Mouse (Mus musculus) E14TG2a.4 (cell line): Measurements from ENCODE around the gene Pdzd7.

ENCODE experiments used
- H3K27me3 ChIP-seq: 2 replicates; pipeline ENCODE4 v1.6.1; 2014; ENCODE audit warnings: low read length, control low read depth; ENCODE audit not compliant: insufficient read depth
- H3K36me3 ChIP-seq: 2 replicates; pipeline ENCODE4 v1.6.1; 2014; ENCODE audit warnings: low read length, control low read depth; ENCODE audit not compliant: insufficient read depth
- H3K4me1 ChIP-seq: replicated peaks from 2 replicates; pipeline ENCODE4 v1.6.1; 2014; ENCODE audit warnings: low read depth, low read length, control low read depth
- H3K4me3 ChIP-seq: replicated peaks from 2 replicates; pipeline ENCODE4 v1.5.1; 2014; ENCODE audit warnings: mild to moderate bottlenecking, low read length
- H3K9me3 ChIP-seq: 2 replicates; pipeline ENCODE4 v1.6.1; 2014; ENCODE audit warnings: low read length, control low read depth
- CTCF ChIP-seq: conservative IDR thresholded peaks from 2 replicates; pipeline ENCODE4 v1.5.1; 2014; ENCODE audit warnings: low read length
- NANOG ChIP-seq: IDR thresholded peaks from 2 replicates; pipeline ENCODE4 v1.6.1; 2014; ENCODE audit warnings: borderline replicate concordance, low read length, mixed read lengths
- POU5F1 ChIP-seq: IDR thresholded peaks from 2 replicates; pipeline ENCODE4 v1.6.1; 2014; ENCODE audit warnings: low read length, borderline replicate concordance

Pdzd7 gene

DNA sequence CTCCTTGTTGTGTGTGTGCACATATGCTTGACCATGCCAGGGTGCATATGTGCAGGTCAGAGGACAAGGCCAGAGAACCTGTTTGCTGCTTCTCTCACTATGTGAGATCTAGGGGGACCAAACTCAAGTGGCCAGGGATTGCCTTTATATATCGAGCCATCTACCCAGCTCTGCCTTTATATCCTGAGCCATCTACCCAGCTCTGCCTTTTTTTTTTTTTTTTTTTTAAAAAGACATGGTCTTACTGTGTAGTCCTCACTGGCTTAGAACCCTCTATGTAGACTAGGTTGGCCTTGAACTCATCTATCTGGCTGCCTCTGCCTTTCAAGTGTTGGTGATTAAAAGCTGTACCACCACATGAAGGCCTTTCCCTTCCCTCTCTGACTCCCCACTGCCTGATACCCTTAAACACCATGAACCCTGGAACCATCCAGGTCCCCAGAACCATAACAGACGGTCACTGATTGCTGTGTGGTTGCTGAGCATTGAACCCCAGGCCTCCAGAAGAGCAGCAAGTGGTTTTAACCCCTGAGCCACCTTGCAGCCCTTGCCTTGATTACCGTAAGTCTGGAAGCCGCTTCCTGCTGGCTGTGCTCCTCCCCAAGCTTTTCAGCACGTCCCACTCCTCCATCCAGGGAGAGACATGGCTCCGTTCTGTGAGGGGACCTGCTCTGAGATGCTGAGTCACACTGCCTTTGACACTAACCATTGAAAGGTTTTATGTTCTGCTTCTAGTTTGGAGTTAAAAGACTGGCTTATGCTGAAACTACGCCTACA lies 41.6 kb downstream of the Pdzd7 start:
- Histone ChIP-seq H3K4me3 (peak overlapping the region; percentile 37; the same call in 1 of the 2 replicates), H3K9me3 (no peaks in the 10 kb centered on the region), H3K36me3 (peaks cover 80% of the 10 kb centered on the region), H3K27me3 (no peaks in the 10 kb centered on the region), H3K4me1 (peaks cover 66% of the 10 kb centered on the region)
- TF ChIP-seq NANOG (no peak), CTCF (no peak), POU5F1 (no peak)

DNA sequence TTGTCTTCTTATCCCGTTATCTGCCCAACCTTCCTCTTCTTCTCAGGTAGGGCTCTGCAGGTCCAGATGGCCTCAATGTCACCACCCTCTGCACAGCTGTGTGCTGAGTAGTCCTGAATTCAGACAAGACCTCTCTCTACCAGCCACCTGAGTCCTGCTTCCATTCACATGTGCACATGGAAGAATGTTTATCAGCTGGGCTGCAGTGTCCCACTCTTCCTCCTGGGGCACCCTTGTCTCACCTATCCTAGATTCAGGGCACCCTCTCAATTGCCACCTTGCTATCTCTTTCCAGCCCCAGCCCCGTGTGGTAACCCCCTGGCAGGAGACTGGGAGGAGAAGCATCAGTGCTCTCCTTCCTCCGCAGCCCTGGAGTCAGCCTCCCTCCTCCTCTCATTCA lies 43.2 kb downstream of the Pdzd7 start:
- no peaks in the 10 kb centered on the region for H3K9me3 ChIP-seq
- H3K4me1 ChIP-seq: peaks cover 58% of the 10 kb centered on the region
- H3K36me3 ChIP-seq: peaks cover 80% of the 10 kb centered on the region
- H3K27me3 ChIP-seq: no peaks in the 10 kb centered on the region
- no peak overlapping the region for H3K4me3 ChIP-seq
- TF ChIP-seq NANOG (no peak), CTCF (peak; percentile 23), POU5F1 (no peak)

DNA sequence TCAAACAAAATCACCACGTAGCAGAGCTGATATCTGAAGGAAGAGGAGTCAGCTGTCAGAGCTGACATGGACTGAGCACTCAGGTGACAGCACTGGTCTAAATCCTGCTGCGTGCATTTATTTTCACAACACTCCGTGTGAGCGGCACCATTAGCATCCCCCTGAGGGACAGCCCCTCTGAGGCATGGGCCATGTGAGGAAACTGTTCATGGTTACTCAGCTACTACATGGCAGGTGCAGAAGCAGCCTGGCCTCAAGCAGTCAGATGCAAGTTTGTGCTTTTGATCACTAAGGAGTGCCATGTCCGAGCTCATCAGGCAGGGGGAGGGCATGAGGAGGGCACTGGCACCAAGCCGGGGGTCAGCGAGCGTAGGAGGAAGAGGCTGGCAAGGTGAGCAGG lies 45.9 kb downstream of the Pdzd7 start:
- TF ChIP-seq POU5F1: no peak
- TF ChIP-seq NANOG: no peak
- TF ChIP-seq CTCF: no peak

DNA sequence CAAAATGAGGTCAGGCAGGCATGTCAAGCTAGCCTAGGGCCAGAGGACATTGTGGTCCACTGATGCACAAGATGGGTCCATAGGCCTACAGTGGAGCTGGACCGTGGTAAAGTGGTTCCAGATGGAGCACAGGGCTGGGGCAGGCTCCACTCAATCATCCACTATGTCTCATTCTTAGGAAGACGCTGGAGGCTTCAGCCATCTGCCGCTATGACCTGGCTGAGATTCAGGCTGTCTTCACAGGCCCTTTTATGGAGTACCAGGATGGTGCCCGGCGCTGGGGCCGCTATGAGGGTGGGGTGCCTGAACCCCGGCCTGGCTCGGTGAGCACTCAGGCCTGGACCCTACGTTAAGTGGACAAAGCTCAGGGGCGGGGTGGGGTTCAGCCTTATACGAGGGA lies 47.7 kb downstream of the Pdzd7 start:
- H3K4me3 ChIP-seq: no peak overlapping the region
- TF ChIP-seq POU5F1 (no peak), CTCF (no peak), NANOG (no peak)
- peaks cover 47% of the 10 kb centered on the region for H3K4me1 ChIP-seq
- H3K9me3 ChIP-seq: no peaks in the 10 kb centered on the region
- no peaks in the 10 kb centered on the region for H3K27me3 ChIP-seq
- peaks cover 59% of the 10 kb centered on the region for H3K36me3 ChIP-seq

More for the DNA sequence above, 45.9 kb downstream of the Pdzd7 start:
- peaks cover 75% of the 10 kb centered on the region for H3K36me3 ChIP-seq
- H3K4me1 ChIP-seq: peaks cover 62% of the 10 kb centered on the region
- no peaks in the 10 kb centered on the region for H3K27me3 ChIP-seq
- no peaks in the 10 kb centered on the region for H3K9me3 ChIP-seq
- H3K4me3 ChIP-seq: no peak overlapping the region

DNA sequence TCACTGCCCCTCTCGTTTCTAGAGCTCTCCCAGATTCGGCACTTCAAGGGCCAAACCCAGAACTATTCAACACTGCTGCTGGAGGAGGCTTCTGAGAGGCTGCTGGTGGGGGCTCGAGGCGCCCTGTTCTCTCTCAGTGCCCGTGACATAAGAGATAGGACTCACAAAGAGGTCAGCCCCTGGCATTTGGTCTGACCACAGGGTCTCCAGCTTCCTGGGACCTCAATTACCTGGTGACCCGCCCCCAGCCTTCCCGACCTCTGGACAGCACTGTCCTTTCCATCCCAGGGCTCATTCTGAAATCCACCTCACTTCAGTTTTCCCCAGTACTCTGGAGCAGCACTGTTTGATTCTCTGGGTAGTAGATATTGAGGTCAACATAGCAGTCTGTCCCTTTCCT lies 52.8 kb downstream of the Pdzd7 start:
- Histone ChIP-seq H3K36me3 (peaks cover 12% of the 10 kb centered on the region), H3K9me3 (no peaks in the 10 kb centered on the region), H3K27me3 (peaks cover 28% of the 10 kb centered on the region), H3K4me3 (peak overlapping the region; percentile 49), H3K4me1 (peaks cover 67% of the 10 kb centered on the region)
- TF ChIP-seq CTCF (no peak), POU5F1 (no peak), NANOG (no peak)

DNA sequence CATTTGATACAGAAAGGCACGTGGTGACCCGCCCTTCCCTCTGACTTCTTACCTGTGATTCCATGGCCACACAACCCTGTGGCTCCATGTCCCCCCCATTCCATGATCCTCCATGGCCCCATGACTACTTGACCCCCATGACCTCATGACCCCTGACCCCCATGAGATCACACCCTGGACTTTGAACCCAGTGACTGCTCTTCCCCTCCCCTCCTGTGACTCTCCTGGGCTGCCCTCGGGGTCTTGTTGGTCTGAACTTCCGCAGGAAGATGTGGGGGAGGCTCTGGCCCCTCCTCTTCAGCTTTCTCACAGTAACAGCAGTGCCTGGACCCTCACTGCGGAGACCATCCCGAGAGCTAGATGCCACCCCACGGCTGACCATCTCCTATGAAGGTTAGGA lies 53.3 kb downstream of the Pdzd7 start:
- H3K36me3 ChIP-seq: peaks cover 7% of the 10 kb centered on the region
- peaks cover 32% of the 10 kb centered on the region for H3K27me3 ChIP-seq
- peaks cover 62% of the 10 kb centered on the region for H3K4me1 ChIP-seq
- H3K9me3 ChIP-seq: no peaks in the 10 kb centered on the region
- TF ChIP-seq POU5F1: no peak
- no peak for TF ChIP-seq NANOG
- TF ChIP-seq CTCF: no peak
- peak overlapping the region; percentile 49 for H3K4me3 ChIP-seq

DNA sequence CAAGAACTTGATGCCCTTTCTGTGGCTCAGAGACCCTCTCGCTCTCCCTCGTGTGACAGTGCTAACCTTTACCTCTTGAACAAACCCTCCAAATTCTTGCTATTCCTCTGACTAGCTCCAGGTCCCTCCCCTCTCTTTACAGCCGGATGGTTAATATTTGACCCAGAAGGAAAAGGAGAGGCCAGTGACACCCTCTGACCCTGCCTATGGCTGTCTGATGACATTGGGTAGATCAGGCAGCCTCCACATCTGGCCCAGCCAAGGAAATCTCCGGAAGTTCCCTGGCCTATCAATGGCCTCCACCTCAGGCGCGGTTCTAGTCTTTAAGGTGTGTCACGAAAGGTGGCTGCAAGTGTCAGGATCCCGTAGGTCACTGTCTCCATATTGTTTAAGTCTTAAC lies 54.5 kb downstream of the Pdzd7 start:
- H3K9me3 ChIP-seq: no peaks in the 10 kb centered on the region
- 0 out of 2 replicates have a peak, but pooled peaks cover 6% of the 10 kb centered on the region for H3K36me3 ChIP-seq
- H3K4me1 ChIP-seq: peaks cover 54% of the 10 kb centered on the region
- TF ChIP-seq NANOG (no peak), POU5F1 (no peak), CTCF (no peak)
- H3K27me3 ChIP-seq: peaks cover 39% of the 10 kb centered on the region
- H3K4me3 ChIP-seq: peak overlapping the region; percentile 20; the same call in 1 of the 2 replicates

DNA sequence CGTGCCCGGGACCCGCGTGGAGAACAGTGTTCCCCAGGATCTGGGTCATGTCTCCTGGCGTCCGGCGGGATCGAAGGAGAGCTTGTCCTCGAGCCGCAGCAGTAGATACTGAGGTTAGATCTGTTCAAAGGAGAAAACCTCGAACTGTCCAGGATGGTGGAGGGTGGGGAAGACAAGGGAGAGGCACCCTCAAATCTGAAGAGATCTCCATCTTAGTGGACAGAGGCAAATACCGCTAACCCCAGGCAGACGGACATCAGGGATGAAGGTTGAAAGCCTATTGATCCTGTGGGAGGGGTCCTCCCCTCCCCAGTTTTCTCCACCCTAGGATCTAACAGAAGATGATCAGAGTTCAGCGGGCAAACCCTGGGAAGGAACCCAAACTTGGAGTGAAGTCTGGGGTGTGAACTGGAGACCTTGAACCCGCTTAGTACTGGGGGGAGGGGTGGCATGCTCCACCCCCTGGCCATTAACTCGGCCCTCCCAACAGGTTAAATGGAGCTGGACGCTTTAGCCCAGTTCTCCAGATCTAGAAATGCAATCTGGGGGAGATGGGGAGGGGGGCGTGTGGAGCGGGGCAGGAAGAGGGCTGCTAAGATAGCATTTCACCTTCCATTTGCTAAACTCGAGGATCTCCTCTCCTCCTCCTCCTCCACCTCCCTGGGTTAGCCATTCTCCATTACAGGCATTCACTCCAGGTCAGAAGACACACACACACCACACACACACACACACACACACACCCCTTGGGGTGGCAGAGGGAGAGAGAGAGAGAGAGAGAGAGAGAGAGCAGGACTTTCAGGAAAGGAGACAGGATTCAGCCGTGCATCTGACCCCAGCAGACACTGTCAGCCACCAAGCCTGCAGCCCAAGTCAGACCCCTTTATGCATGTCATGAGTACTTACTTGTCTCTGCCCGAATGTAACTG lies 55.7 kb downstream of the Pdzd7 start:
- TF ChIP-seq NANOG (no peak), CTCF (no peak), POU5F1 (no peak)
- H3K4me1 ChIP-seq: peaks cover 48% of the 10 kb centered on the region
- peaks cover 39% of the 10 kb centered on the region for H3K27me3 ChIP-seq
- peak overlapping the region; percentile 85 for H3K4me3 ChIP-seq
- H3K9me3 ChIP-seq: no peaks in the 10 kb centered on the region
- 0 out of 2 replicates have a peak, but pooled peaks cover 5% of the 10 kb centered on the region for H3K36me3 ChIP-seq
